Mouse (Mus musculus): ENCODE results near the gene Abraxas2.

- no peak for TF ChIP-seq CTCF (IDR thresholded peaks at IDR 0.05; ENCODE audit: borderline replicate concordance, extremely low read depth, insufficient read depth, insufficient read length)
- no peak for TF ChIP-seq POLR2A (IDR thresholded peaks at IDR 0.05; ENCODE audit: borderline replicate concordance, extremely low read depth, insufficient read depth, insufficient read length, poor library complexity, severe bottlenecking)
Measured at GRCm38 (mm10) chr7:132931560-132932351, 72.7 kb downstream of the Abraxas2 start.
